Mouse (Mus musculus) lung, adult 2 months (tissue): ENCODE measurements around the gene Ttll2.
"Not testable (repeated sequence)": the region's sequence is repeated elsewhere in the genome, so short reads cannot be mapped to it uniquely, and the experiment has no call there.

ENCODE experiments used
- CTCF ChIP-seq: fragments of 200-500 bp; IDR thresholded peaks from 2 replicates; pipeline ENCODE4 v1.5.1; 2011; ENCODE audit warnings: mild to moderate bottlenecking, low read length, control low read depth; ENCODE audit not compliant: insufficient read depth
- POLR2A ChIP-seq: fragments of 200-500 bp; IDR thresholded peaks from 2 replicates; pipeline ENCODE4 v1.6.1; 2011; ENCODE audit warnings: low read depth, mild to moderate bottlenecking, control low read depth, low read length, borderline replicate concordance; ENCODE audit errors: extremely low read depth

GRCm38 (mm10) chr17:7376951-7377700 is 24.6 kb upstream of the Ttll2 start:
- not testable (repeated sequence) for TF ChIP-seq CTCF, POLR2A
